Mouse (Mus musculus) liver, postnatal 0 days (tissue): ENCODE results near the gene Kcnj10. TPM values are rescaled to one million over a fixed set of nuclear protein-coding genes. Genes with fewer than 3 reads are reported as not detected.

Source experiments
- ATAC-seq: fragments of 200-750 bp; cut with Nextera tagmentation; 2 replicates; pipeline ENCODE4 v1.8.0; 2017; ENCODE audit warnings: mild to moderate bottlenecking, moderate library complexity
- DNase-seq: peaks from one replicate; pipeline ENCODE4 v3.0.0-alpha.2; 2016
- H3K27ac ChIP-seq: fragments of 300-500 bp; sonication (generic); 2 replicates; pipeline ENCODE4 v1.5.1; 2014; ENCODE audit warnings: antibody characterized with exemption, moderate library complexity, mild to moderate bottlenecking, low read depth
- H3K27me3 ChIP-seq: fragments of 300-500 bp; sonication (generic); 2 replicates; pipeline ENCODE4 v1.6.1; 2014; ENCODE audit warnings: low read length, control low read depth, mixed read lengths; ENCODE audit not compliant: insufficient read depth
- H3K36me3 ChIP-seq: fragments of 300-500 bp; sonication (generic); replicated peaks from 2 replicates; pipeline ENCODE4 v1.6.1; 2014; ENCODE audit warnings: mild to moderate bottlenecking, control low read depth, low read length, moderate library complexity, mixed read lengths; ENCODE audit not compliant: insufficient read depth
- H3K4me1 ChIP-seq: fragments of 300-500 bp; sonication (generic); 2 replicates; pipeline ENCODE4 v1.6.1; 2014; ENCODE audit warnings: antibody characterized with exemption, mild to moderate bottlenecking, control low read depth; ENCODE audit not compliant: insufficient read depth
- H3K4me2 ChIP-seq: fragments of 300-500 bp; sonication (generic); 2 replicates; pipeline ENCODE4 v1.6.1; 2014; ENCODE audit warnings: low read depth, mild to moderate bottlenecking, low read length, moderate library complexity, mixed read lengths
- H3K4me3 ChIP-seq: fragments of 300-500 bp; sonication (generic); 2 replicates; pipeline ENCODE4 v1.5.1; 2014; ENCODE audit warnings: low read depth, low read length
- H3K9ac ChIP-seq: fragments of 300-500 bp; sonication (generic); replicated peaks from 2 replicates; pipeline ENCODE4 v1.6.1; 2014; ENCODE audit warnings: mild to moderate bottlenecking, moderate library complexity
- H3K9me3 ChIP-seq: fragments of 300-500 bp; sonication (generic); 2 replicates; pipeline ENCODE4 v1.6.1; 2016; ENCODE audit warnings: mild to moderate bottlenecking, control low read depth, low read length, mixed read lengths
- CTCF ChIP-seq: sonication (generic); IDR thresholded peaks from 2 replicates; pipeline ENCODE4 v1.5.1; 2016; ENCODE audit warnings: antibody characterized with exemption, low read depth
- EP300 ChIP-seq: IDR thresholded peaks from 2 replicates; pipeline ENCODE4 v1.6.1; 2016; ENCODE audit warnings: antibody characterized with exemption, low read depth, mild to moderate bottlenecking
- WGBS: fragments of 180-500 bp; shearing (Covaris S2); extraction: QIAGEN DNeasy Blood & Tissue Kit; methylation state at CpG from one replicate; pipeline ENCODE4 v1.1.7; 2014; ENCODE audit not compliant: insufficient replicate concordance; 5-methylcytosine and 5-hydroxymethylcytosine counted together
- polyA plus RNA-seq: library from polyadenylated mRNA; unstranded; fragments of >200 nt; fragmentation: Nextera tagmentation; extraction: Ambion mirVana; gene quantifications from 2 replicates; pipeline ENCODE4 v1.2.1, GENCODE M21; 2015

Kcnj10 gene
- polyA plus RNA-seq, 1 experiment from 2014 or later, result 0.19 TPM

GRCm38 (mm10) chr1:172408996-172409395, 68.0 kb downstream of the Kcnj10 start:
- no peak overlapping the region for H3K4me2 ChIP-seq
- 6% methylated on average over 6 of the region's 6 CpGs for WGBS
- DNase-seq, result no peak
- H3K9ac ChIP-seq, result no peak overlapping the region
- no peak overlapping the region for H3K4me3 ChIP-seq
- TF ChIP-seq CTCF, result peak; percentile 85
- TF ChIP-seq EP300, result no peak
- no peaks in the 10 kb centered on the region for H3K9me3 ChIP-seq
- no peaks in the 10 kb centered on the region for H3K4me1 ChIP-seq
- no peaks in the 10 kb centered on the region for H3K27me3 ChIP-seq
- H3K36me3 ChIP-seq, result no peaks in the 10 kb centered on the region
- no peak overlapping the region for H3K27ac ChIP-seq
- ATAC-seq, result no peak

DNA sequence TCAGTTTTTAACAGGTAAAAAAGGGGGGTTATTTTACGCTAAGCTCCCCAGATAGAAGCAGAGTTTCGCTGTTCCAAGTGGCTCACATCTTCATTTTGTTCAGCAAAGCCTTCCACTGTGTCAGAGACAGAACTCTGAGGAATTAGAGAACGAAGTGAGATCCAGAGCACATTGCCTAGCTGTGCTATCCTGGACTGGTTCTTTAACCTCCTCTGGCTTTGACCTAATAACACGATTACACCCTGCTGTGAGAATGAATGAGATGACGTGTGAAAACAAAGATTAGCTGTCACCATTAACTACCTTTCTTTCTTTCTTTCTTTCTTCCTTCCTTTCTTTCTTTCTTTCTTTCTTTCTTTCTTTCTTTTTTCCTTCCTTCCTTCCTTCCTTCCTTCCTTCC, 68.4 kb downstream of the Kcnj10 start:
- ATAC-seq (no peak), DNase-seq (no peak)
- no peak overlapping the region for H3K4me2 ChIP-seq
- no peaks in the 10 kb centered on the region for H3K27me3 ChIP-seq
- no peak overlapping the region for H3K9ac ChIP-seq
- no peak overlapping the region for H3K27ac ChIP-seq
- no peak for TF ChIP-seq CTCF
- no peak for TF ChIP-seq EP300
- H3K4me3 ChIP-seq, result no peak overlapping the region
- 8% methylated on average over 5 of the region's 5 CpGs for WGBS
- H3K4me1 ChIP-seq, result no peaks in the 10 kb centered on the region
- no peaks in the 10 kb centered on the region for H3K36me3 ChIP-seq
- H3K9me3 ChIP-seq, result no peaks in the 10 kb centered on the region

DNA sequence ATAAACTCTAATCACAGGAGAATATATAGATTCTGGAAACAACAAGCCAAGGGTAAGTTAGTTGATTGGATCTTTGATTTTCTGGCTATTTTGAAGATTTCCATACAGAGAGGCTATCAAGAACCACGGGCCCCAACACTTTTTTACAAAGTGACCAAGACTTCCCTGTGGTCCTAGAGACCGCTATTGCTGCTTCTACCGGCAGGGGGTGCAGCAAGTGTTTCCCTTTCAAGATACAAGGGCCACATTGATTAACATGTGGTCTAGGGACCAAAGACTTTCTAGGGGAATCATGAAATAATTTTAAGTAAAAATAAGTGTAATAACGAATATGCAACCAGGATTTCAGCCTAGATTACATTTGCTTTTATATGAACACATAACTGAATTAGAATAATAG, 69.8 kb downstream of the Kcnj10 start:
- no peak overlapping the region for H3K9ac ChIP-seq
- DNase-seq, result peak; percentile 64
- no peaks in the 10 kb centered on the region for H3K27me3 ChIP-seq
- H3K4me3 ChIP-seq, result no peak overlapping the region
- H3K4me1 ChIP-seq, result no peaks in the 10 kb centered on the region
- no peaks in the 10 kb centered on the region for H3K9me3 ChIP-seq
- no peak overlapping the region for H3K27ac ChIP-seq
- ATAC-seq, result no peak
- TF ChIP-seq EP300, result no peak
- TF ChIP-seq CTCF, result peak; percentile 77
- H3K36me3 ChIP-seq, result no peaks in the 10 kb centered on the region
- WGBS, result 2% methylated on average over 4 of the region's 4 CpGs
- H3K4me2 ChIP-seq, result no peak overlapping the region

- WGBS, result 0% methylated on average over 5 of the region's 5 CpGs
- Histone ChIP-seq H3K4me2 (no peak overlapping the region), H3K36me3 (no peaks in the 10 kb centered on the region), H3K9ac (no peak overlapping the region), H3K27ac (no peak overlapping the region), H3K4me3 (no peak overlapping the region), H3K9me3 (no peaks in the 10 kb centered on the region), H3K4me1 (no peaks in the 10 kb centered on the region), H3K27me3 (no peaks in the 10 kb centered on the region)
- DNase-seq (peak; percentile 79), ATAC-seq (peak; percentile 51)
- TF ChIP-seq EP300 (no peak), CTCF (peak; percentile 94)
Observed at GRCm38 (mm10) chr1:172412204-172412603, 71.2 kb downstream of the Kcnj10 start.

- TF ChIP-seq CTCF (no peak), EP300 (no peak)
- no peak overlapping the region for H3K4me2 ChIP-seq
- no peak for ATAC-seq
- no peaks in the 10 kb centered on the region for H3K9me3 ChIP-seq
- no peak overlapping the region for H3K9ac ChIP-seq
- H3K4me3 ChIP-seq, result no peak overlapping the region
- 71% methylated on average over 4 of the region's 4 CpGs for WGBS
- no peak for DNase-seq
- H3K4me1 ChIP-seq, result no peaks in the 10 kb centered on the region
- no peak overlapping the region for H3K27ac ChIP-seq
- H3K27me3 ChIP-seq, result no peaks in the 10 kb centered on the region
- no peaks in the 10 kb centered on the region for H3K36me3 ChIP-seq
Observed at GRCm38 (mm10) chr1:172413491-172414230, 72.7 kb downstream of the Kcnj10 start.

DNA sequence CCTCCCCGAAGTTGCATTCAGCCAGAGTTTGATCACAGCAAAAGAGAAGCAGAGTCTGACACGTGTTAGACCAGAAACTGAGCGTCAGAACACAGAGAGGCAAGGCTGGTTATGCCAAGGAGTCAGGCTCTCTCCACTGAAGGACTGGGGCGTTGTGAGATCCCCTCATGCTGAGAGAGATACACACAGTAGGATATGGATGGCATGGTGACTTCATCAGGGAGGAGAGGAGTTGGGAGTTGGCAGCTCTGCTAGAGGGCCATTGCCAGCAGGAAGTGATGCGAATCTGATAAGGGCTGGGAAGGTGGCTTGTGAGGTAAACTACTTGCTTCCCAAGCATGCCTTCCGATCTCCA, 73.2 kb downstream of the Kcnj10 start:
- no peaks in the 10 kb centered on the region for H3K9me3 ChIP-seq
- no peak overlapping the region for H3K4me2 ChIP-seq
- no peak overlapping the region for H3K9ac ChIP-seq
- no peak for ATAC-seq
- WGBS, result 66% methylated on average over 6 of the region's 6 CpGs
- no peak overlapping the region for H3K27ac ChIP-seq
- DNase-seq, result no peak
- no peaks in the 10 kb centered on the region for H3K27me3 ChIP-seq
- H3K36me3 ChIP-seq, result no peaks in the 10 kb centered on the region
- H3K4me3 ChIP-seq, result no peak overlapping the region
- H3K4me1 ChIP-seq, result no peaks in the 10 kb centered on the region
- TF ChIP-seq CTCF, result no peak
- TF ChIP-seq EP300, result no peak
